Mouse (Mus musculus): Measurements from ENCODE around the gene Pitpna.

DNA sequence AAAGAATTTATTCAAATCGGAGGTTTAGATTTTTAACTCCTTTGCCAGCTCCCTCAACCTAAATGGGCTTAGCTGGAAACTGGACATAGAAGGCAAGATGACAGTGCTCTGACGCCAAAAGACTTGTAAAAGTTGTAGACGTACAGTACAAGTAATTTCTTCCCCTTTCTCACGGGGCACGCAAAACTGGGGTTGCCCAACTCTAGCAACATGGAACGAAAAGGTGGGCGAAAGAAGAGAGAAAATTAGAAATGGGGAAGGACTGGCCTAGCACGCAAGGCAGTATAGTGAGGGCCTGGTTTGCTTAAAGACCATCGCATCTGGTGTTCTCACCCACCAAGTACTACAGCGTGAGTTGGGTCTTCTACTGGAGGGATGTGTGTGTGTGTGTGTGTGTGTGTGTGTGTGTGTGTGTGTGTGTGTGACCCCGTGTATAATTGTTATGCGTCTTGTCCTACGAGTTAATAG, 63.1 kb downstream of the Pitpna start:
- TF ChIP-seq CTCF (IDR thresholded peaks at IDR 0.05; ENCODE audit: low read depth) (no peak), EP300 (IDR thresholded peaks at IDR 0.05; ENCODE audit: low read depth) (no peak)

Measured in liver, postnatal 0 days (tissue).